Mouse (Mus musculus) lung, adult 2 months (tissue): Measurements from ENCODE around the gene Ppfibp1.

Source experiments
- CTCF ChIP-seq: fragments of 200-500 bp; IDR thresholded peaks from 2 replicates; pipeline ENCODE4 v1.5.1; 2011; ENCODE audit warnings: mild to moderate bottlenecking, low read length, control low read depth; ENCODE audit not compliant: insufficient read depth
- POLR2A ChIP-seq: fragments of 200-500 bp; IDR thresholded peaks from 2 replicates; pipeline ENCODE4 v1.6.1; 2011; ENCODE audit warnings: low read depth, mild to moderate bottlenecking, control low read depth, low read length, borderline replicate concordance; ENCODE audit errors: extremely low read depth

GRCm38 (mm10) chr6:146918341-146918740 lies 30.1 kb downstream of the Ppfibp1 start:
- TF ChIP-seq POLR2A (no peak), CTCF (no peak)
